Mouse (Mus musculus) liver, embryonic 16.5 days (tissue): ENCODE measurements around the gene Rnf222. TPM values are rescaled to one million over a fixed set of nuclear protein-coding genes. Genes with fewer than 3 reads are reported as not detected.
A peak's percentile ranks its signal among the peaks of the same experiment; 100 is the strongest.

Experiments
- ATAC-seq: fragments of 200-750 bp; cut with Nextera tagmentation; 2 replicates; pipeline ENCODE4 v1.8.0; 2017; ENCODE audit warnings: low read depth, mild to moderate bottlenecking, moderate number of reproducible peaks, moderate library complexity
- H3K27ac ChIP-seq: fragments of 300-500 bp; sonication (generic); 2 replicates; pipeline ENCODE4 v1.5.1; 2014; ENCODE audit warnings: mild to moderate bottlenecking, low read length
- H3K27me3 ChIP-seq: fragments of 300-500 bp; sonication (generic); 2 replicates; pipeline ENCODE4 v1.6.1; 2014; ENCODE audit warnings: low read depth, low read length, mixed read lengths; ENCODE audit not compliant: control insufficient read depth, insufficient read depth
- H3K36me3 ChIP-seq: fragments of 300-500 bp; sonication (generic); 2 replicates; pipeline ENCODE4 v1.6.1; 2014; ENCODE audit warnings: mild to moderate bottlenecking; ENCODE audit not compliant: control insufficient read depth, insufficient read depth
- H3K4me1 ChIP-seq: fragments of 300-500 bp; sonication (generic); 2 replicates; pipeline ENCODE4 v1.6.1; 2014; ENCODE audit warnings: low read depth, low read length, mixed read lengths; ENCODE audit not compliant: control insufficient read depth
- H3K4me2 ChIP-seq: fragments of 300-500 bp; sonication (generic); 2 replicates; pipeline ENCODE4 v1.6.1; 2014; ENCODE audit warnings: low read depth, low read length, mixed read lengths
- H3K4me3 ChIP-seq: fragments of 300-500 bp; sonication (generic); 2 replicates; pipeline ENCODE4 v1.5.1; 2014; ENCODE audit warnings: low read depth, mild to moderate bottlenecking, low read length
- H3K9ac ChIP-seq: fragments of 300-500 bp; sonication (generic); 2 replicates; pipeline ENCODE4 v1.6.1; 2014; ENCODE audit warnings: low read depth, low read length
- H3K9me3 ChIP-seq: fragments of 300-500 bp; sonication (generic); replicated peaks from 2 replicates; pipeline ENCODE4 v1.6.1; 2016; ENCODE audit warnings: low read length; ENCODE audit not compliant: control insufficient read depth
- WGBS: fragments of 180-500 bp; shearing (Covaris S2); extraction: QIAGEN DNeasy Blood & Tissue Kit; methylation state at CpG from one replicate; pipeline ENCODE4 v1.1.7; 2014; ENCODE audit not compliant: insufficient replicate concordance; 5-methylcytosine and 5-hydroxymethylcytosine counted together
- polyA plus RNA-seq: library from polyadenylated mRNA; unstranded; fragments of >200 nt; fragmentation: Nextera tagmentation; extraction: Ambion mirVana; gene quantifications from 2 replicates; pipeline ENCODE4 v1.2.1, GENCODE M21; 2015

The Rnf222 gene
- polyA plus RNA-seq, 1 experiment from 2014 or later: 0.04 TPM

DNA sequence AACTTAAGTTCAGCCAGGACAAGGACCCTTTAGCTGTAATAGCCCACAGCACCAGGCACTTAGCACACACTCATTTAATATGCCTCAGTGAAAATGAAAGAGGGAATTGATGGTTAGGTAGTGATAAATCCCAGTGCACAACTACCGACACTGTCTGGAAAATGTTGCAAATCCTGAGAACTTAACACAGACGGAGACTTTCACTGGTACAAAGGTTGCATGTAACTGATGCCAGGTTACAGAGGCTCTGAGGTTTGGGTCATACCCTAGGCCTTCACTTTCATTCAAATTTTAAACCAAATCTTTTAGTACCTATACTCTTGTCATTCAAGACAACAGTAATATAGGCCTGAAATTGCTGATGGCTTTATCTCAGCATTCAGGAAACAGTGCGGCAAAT lies 31.0 kb upstream of the Rnf222 start:
- H3K27ac ChIP-seq: no peak overlapping the region
- WGBS: 74% methylated on average over 3 of the region's 3 CpGs
- ATAC-seq: no peak

DNA sequence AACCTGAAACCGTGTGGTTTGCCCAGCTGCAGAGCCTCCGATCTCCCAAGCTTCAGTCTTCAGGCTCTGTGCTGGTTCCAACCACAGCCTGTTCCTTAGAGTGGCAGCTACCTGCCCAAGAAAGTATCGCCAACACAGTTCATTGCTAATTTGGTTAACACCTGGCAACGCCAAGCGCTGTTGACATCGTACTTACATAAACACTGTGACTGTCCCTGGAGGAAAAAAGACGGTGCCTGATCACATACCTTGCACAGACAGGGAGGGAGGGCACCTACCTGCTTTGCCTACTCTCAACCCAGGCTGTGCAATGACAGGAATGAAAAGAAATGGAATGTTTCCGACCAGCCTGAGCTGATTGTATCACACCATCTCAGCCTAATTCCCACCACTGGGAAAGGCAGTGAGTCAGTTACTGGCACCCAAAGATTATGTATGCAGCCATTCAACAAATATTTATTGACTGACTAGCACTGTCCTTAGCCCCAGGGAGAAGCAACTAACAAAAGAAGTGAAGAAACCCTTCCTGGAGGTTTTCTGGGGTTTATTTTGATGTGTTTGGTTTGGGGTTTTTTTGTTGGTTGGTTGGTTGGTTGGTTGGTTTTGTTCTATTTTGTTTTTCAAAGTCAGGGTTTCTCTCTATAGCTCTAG lies 28.3 kb upstream of the Rnf222 start:
- 68% methylated on average over 8 of the region's 8 CpGs for whole genome bisulfite sequencing

More for the DNA sequence above, 31.0 kb upstream of the Rnf222 start:
- Histone ChIP-seq H3K4me3 (no peak overlapping the region), H3K4me1 (peaks cover 29% of the 10 kb centered on the region), H3K9me3 (no peaks in the 10 kb centered on the region), H3K27me3 (no peaks in the 10 kb centered on the region), H3K4me2 (no peak overlapping the region), H3K36me3 (no peaks in the 10 kb centered on the region), H3K9ac (no peak overlapping the region)

DNA sequence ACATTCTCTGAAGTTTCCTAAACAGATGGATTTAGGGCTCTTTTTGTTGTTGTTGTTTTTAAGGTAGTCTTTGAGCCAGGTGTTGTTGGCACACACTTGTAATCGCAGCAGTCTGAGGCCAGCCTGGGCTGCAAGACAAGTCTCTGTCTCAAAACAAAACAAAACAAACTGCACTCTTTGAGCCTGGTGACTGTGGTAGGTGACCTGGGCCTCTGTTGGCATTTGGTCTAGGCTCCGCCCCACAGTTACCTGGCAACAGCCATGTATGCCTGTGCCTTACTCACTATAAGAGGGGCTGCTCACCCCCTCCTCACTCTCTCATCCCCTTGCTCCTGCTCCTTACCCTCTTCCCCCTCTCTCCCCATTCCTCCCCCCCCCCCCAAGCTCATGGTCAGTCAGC lies 26.1 kb upstream of the Rnf222 start:
- ATAC-seq: no peak
- Histone ChIP-seq H3K27me3 (no peaks in the 10 kb centered on the region), H3K36me3 (no peaks in the 10 kb centered on the region), H3K4me1 (no peaks in the 10 kb centered on the region; the same call in 1 of the 2 replicates), H3K4me3 (no peak overlapping the region), H3K9ac (no peak overlapping the region), H3K4me2 (no peak overlapping the region), H3K9me3 (no peaks in the 10 kb centered on the region), H3K27ac (no peak overlapping the region)
- WGBS: 55% methylated on average over 2 of the region's 2 CpGs

More for the DNA sequence above, 28.3 kb upstream of the Rnf222 start:
- Histone ChIP-seq H3K27ac (no peak overlapping the region), H3K9ac (no peak overlapping the region), H3K36me3 (no peaks in the 10 kb centered on the region), H3K9me3 (no peaks in the 10 kb centered on the region), H3K27me3 (no peaks in the 10 kb centered on the region), H3K4me3 (no peak overlapping the region), H3K4me2 (no peak overlapping the region), H3K4me1 (peaks cover 14% of the 10 kb centered on the region)
- ATAC-seq: no peak

GRCm38 (mm10) chr11:68863631-68864091 lies 24.7 kb upstream of the Rnf222 start:
- ATAC-seq: no peak
- peak overlapping the region; percentile 45; the same call in 1 of the 2 replicates for H3K27ac ChIP-seq
- 14% methylated on average over 4 of the region's 4 CpGs for WGBS
- no peak overlapping the region for H3K9ac ChIP-seq
- no peak overlapping the region for H3K4me3 ChIP-seq
- H3K4me2 ChIP-seq: no peak overlapping the region
- no peaks in the 10 kb centered on the region for H3K9me3 ChIP-seq
- H3K27me3 ChIP-seq: no peaks in the 10 kb centered on the region
- H3K36me3 ChIP-seq: no peaks in the 10 kb centered on the region
- peaks cover 4% of the 10 kb centered on the region for H3K4me1 ChIP-seq

GRCm38 (mm10) chr11:68864544-68865189 lies 23.7 kb upstream of the Rnf222 start:
- no peaks in the 10 kb centered on the region for H3K36me3 ChIP-seq

GRCm38 (mm10) chr11:68871277-68871676 lies 17.1 kb upstream of the Rnf222 start:
- H3K27ac ChIP-seq: no peak overlapping the region
- ATAC-seq: no peak
- H3K9ac ChIP-seq: no peak overlapping the region
- 0 out of 2 replicates have a peak overlapping the region, but pooled peaks have one; percentile 10 for H3K4me2 ChIP-seq
- H3K4me1 ChIP-seq: peaks cover 4% of the 10 kb centered on the region
- no peaks in the 10 kb centered on the region for H3K36me3 ChIP-seq
- H3K4me3 ChIP-seq: 0 out of 2 replicates have a peak overlapping the region, but pooled peaks have one; percentile 11
- H3K27me3 ChIP-seq: no peaks in the 10 kb centered on the region
- no peaks in the 10 kb centered on the region for H3K9me3 ChIP-seq
- 68% methylated on average over 9 of the region's 9 CpGs for WGBS

More at GRCm38 (mm10) chr11:68864544-68865189, 23.7 kb upstream of the Rnf222 start:
- no peaks in the 10 kb centered on the region for H3K27me3 ChIP-seq
- ATAC-seq: peak; percentile 86
- H3K4me2 ChIP-seq: no peak overlapping the region
- H3K9ac ChIP-seq: no peak overlapping the region
- H3K27ac ChIP-seq: 0 out of 2 replicates have a peak overlapping the region, but pooled peaks have one; percentile 20
- no peaks in the 10 kb centered on the region for H3K9me3 ChIP-seq
- 11% methylated on average over 9 of the region's 9 CpGs for WGBS
- no peak overlapping the region for H3K4me3 ChIP-seq
- peaks cover 4% of the 10 kb centered on the region for H3K4me1 ChIP-seq

- Histone ChIP-seq H3K9me3 (no peaks in the 10 kb centered on the region), H3K36me3 (no peaks in the 10 kb centered on the region), H3K4me2 (0 out of 2 replicates have a peak within 1 kb of the TSS, but pooled peaks have one; percentile 10), H3K9ac (no peak within 1 kb of the TSS), H3K27ac (peak within 1 kb of the TSS; percentile 14), H3K27me3 (no peaks in the 10 kb centered on the region), H3K4me3 (0 out of 2 replicates have a peak within 1 kb of the TSS, but pooled peaks have one; percentile 11), H3K4me1 (peaks cover 4% of the 10 kb centered on the region)
- no peak; the same call in 1 of the 2 replicates for ATAC-seq
- WGBS: 24% methylated on average over 6 of the region's 6 CpGs
These were observed 16.6 kb upstream of the Rnf222 start, which contains the start of gene Ndel1 for GRCm38 (mm10) chr11:68871748-68872147. Gene Ndel1, minus strand, starts transcription at chr11:68871858.

DNA sequence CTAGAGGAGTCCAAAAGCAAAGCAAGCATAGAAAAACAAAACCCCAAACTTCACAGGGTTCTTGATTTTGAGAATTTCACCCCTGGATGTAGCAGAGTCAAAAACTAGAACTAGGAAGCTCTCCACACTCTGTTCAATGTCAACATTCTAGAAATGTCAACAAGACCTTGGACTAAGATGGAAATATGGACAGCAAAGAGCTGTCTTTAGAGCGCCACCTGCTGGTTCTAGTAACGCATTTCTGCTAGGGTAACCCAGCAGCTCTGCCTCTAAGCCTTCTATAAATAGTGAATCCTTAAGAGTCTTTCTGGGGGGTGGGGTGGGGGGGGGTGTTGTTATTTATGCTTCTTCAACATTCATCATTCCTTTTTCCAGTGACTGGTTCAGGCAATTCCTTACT lies 13.5 kb upstream of the Rnf222 start:
- WGBS: 0% methylated on average over 2 of the region's 2 CpGs

DNA sequence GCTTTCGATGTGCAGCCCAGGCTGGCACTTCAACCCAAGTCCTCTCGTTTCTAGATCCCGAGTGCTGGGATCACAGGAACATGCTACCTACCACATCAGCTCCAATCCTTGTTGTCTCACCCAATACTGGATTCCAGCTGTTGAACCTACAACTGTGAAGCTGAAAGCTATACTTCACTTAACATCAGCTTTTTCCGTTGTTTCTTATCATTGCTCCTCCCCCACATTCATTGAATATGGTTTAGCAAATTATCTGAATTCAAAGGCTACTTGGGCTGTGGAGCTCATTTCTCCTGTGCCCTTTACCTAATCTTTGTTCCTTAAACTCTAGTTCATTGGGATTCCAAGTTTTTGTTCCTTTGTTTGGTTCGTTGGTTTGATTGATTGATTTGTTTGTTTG lies 9.5 kb upstream of the Rnf222 start:
- ATAC-seq: no peak
- H3K4me2 ChIP-seq: no peak overlapping the region
- WGBS: 57% methylated on average over 5 of the region's 5 CpGs

More for the DNA sequence above, 13.5 kb upstream of the Rnf222 start:
- no peak overlapping the region for H3K4me2 ChIP-seq
- H3K27ac ChIP-seq: no peak overlapping the region
- H3K4me3 ChIP-seq: no peak overlapping the region
- no peak overlapping the region for H3K9ac ChIP-seq
- peak; percentile 55; the same call in 1 of the 2 replicates for ATAC-seq
- no peaks in the 10 kb centered on the region for H3K27me3 ChIP-seq
- H3K36me3 ChIP-seq: no peaks in the 10 kb centered on the region
- no peaks in the 10 kb centered on the region for H3K9me3 ChIP-seq
- peaks cover 4% of the 10 kb centered on the region; the same call in 1 of the 2 replicates for H3K4me1 ChIP-seq

More for the DNA sequence above, 9.5 kb upstream of the Rnf222 start:
- Histone ChIP-seq H3K27me3 (no peaks in the 10 kb centered on the region), H3K4me3 (no peak overlapping the region), H3K4me1 (peaks cover 11% of the 10 kb centered on the region), H3K9me3 (no peaks in the 10 kb centered on the region), H3K36me3 (no peaks in the 10 kb centered on the region), H3K9ac (no peak overlapping the region), H3K27ac (no peak overlapping the region)
